Mouse (Mus musculus) cerebellum, adult (tissue): ENCODE data around the gene Mesp2.

Experiments
- ATAC-seq: cut with Nextera tagmentation; 2 replicates; pipeline ENCODE4 v1.9.2; 2017; ENCODE audit warnings: mild to moderate bottlenecking, moderate library complexity, mixed read lengths; ENCODE audit not compliant: insufficient number of reproducible peaks, low FRiP score, low TSS enrichment

The Mesp2 gene

DNA sequence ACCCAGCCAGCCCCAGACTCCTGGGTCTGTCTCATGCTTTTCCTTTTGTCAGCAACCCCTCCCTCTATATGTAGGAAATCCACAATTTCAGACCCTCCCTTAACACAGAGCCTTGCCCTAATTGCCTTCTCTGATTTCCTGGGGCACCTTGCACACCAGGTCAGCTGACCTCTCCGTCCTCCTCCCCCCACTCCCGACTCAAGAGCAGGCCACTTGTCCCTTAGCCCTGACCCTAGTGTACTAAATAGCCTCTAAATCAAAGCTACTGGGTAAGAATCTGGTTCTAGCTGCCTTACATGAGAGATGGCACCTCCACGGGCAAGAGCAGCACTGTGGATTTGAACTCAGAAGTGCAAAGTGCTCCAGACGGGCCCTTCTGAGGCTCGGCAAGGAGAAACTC, 8.5 kb upstream of the Mesp2 start:
- no peak for ATAC-seq

DNA sequence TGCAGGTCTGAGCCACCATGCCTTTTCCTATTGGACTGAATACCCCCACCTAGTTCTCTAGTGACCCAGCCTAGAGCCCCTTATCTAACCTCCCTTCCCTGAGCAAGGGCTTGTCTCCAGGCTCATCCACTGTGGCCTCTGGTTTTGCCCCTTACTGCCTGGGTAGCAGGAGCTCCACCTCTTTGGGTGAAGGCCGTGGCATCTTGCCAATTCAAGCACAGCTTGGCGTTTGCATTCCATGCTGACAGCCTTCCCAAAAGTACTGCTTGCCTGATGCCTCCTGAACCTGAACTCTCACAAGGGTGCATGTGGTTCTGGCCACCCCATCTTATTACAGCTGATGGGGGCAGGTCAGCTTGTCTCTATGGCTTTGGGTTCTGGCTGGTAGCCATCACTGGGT, 6.6 kb upstream of the Mesp2 start:
- no peak for ATAC-seq

DNA sequence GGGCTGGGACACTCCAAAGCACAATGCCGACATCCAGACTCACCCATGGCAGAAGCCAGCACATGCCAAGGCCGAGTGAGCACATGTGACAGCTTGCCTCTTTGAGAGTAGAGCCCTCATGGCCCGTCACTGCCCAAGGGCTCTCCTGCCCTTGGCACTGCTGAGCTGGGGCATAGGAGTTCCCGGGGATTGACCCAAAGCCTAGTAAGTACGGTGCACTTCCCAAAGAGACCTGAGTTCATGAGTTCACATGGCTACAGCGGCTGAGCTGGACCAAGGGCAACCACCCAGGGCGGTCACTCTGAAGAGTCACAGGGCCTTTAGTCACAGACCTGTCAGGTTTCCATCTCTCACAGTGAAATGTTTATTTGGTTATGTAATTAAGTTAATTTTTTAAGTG, 2.0 kb upstream of the Mesp2 start:
- no peak for ATAC-seq

DNA sequence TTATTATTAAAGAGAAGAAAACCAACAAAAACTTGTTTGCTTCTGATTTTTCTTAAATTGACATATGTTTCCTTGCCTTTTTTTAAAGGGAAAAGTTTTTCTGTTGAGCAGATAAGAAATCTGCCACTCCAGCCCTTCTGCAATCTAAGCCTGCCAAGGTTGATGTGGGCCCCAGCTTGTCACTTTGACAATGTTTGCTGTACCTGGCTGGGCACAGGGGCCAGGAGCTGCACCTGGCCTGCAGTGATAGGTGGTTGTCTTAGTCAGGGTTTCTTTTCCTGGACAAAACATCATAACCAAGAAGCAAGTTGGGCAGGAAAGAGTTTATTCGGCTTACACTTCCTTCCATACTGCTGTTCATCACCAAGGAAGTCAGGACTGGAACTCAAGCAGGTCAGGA, 2.9 kb downstream of the Mesp2 start:
- no peak for ATAC-seq

DNA sequence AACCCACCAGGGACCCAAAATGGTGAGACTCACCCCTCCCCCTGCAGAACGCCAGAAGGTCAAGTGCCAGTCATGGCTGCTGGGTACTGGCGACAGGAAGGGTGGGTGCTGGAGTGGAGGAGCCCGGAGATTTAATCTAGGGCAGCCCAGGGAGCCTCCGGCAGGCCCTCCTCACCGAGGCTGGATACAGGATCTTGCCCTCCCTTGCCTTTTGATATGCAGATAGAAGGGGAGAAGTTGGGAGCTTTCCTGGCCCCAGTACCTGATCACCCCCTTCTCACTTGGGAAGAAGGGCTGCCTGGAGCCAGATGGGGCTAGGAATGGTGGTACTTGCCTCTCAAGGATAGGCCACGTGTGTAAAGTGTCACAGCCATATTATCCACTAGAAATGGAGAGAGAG, 7.8 kb downstream of the Mesp2 start:
- no peak for ATAC-seq

DNA sequence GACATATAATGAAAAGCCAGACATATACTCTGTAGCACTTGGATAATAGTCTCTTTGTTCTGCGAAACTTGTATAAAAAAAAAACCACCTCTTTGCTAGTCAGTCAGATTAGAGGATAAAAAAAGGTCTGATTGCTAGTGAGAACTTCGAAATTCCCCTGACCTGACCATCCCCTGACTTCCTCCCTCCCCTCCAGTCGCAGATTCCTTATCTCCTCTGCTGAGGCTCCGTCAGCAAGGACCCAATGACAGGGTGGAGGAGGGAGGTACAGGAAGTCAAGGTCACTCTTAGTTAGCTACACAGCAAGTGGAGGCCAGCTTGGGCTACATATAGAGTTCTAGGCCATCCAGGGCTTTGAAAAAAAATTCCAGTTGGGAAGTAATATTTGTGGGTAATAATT, 9.0 kb downstream of the Mesp2 start:
- no peak for ATAC-seq

DNA sequence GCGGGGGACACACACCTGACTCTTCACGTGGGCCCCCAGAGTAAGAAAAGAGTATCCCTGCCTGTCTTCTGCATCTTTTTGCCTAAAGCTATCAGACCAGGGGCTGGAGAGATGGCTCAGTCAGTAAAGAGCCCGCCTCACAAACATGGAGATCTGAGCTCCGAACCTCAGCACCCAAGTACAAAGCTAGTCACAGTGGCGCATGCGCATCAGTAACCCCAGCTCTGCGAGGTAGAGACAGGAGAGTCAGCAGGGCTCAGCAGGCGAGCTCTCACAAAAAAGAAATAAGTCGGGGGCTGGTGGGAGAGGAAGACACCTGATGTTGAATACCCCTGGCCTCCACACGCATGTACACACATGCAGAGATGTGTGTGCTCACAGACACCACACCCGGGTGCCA, 9.5 kb downstream of the Mesp2 start:
- no peak for ATAC-seq

DNA sequence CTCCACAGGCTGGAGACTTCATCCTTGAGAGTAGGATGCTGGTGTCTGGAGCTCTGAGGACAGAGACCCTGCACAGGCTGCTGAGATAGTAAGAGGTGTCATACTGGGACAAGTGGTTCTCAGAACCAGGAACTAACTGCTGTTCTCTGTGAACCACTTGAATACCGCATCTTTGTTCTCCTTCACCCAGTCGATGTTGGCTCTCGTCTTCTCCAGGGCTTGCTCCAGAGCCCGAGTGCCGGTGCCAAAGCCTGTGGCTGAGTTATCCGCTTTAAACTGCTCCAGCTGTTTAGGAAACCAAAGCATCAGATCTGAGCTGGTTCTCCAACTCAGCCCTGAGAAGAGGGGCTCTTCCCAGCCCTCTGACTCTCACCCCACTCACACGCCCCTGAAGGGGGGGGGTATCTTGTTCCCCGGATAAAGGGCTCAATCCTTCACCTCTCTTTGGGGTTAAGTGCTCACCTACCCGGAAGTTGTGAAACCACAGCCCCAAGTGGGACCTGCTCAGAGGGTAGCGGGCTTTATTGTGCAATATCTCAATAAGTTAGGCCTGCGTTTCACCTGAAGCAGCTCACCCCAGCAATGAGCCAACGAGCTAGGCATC, 11.7 kb downstream of the Mesp2 start:
- ATAC-seq = no peak

DNA sequence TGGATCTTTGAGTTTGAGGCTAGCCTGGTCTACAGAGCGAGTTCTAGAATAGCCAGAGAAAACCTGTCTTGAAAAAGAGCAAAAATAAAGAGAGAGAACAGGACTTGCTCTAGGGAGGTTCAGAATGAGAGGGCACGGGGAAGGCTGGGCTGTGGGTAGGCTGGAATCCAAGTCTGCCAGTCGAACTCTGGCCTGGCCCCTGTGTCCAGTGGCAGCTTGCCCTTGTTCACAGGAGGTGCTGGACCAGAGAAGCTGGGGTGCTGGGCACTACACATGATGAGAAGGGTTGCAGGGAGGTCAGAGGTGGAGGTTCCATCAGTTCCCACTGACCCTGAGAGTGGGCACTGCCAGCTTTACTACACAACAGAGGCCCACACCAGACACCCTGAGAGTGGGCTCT, 17.8 kb downstream of the Mesp2 start:
- ATAC-seq = no peak

DNA sequence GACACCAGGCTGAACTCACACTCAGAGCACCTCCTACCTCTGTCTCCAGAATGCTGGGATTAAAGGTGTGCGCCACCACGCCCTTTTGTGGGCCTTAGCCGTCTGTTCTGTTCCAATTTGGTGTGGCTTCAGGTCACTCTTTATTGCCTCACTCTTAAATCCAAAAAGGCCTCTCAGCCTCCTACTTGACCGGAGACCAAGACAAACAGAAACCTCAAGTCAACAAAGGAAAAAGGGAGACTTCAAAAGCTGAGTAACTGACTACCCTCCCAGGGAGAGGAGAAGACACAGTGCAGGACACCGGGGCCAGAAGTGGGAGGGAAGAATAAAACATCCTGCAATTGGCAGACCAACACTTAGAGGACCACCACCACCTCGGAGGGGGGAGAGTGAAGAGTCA, 20.6 kb downstream of the Mesp2 start:
- ATAC-seq = no peak

DNA sequence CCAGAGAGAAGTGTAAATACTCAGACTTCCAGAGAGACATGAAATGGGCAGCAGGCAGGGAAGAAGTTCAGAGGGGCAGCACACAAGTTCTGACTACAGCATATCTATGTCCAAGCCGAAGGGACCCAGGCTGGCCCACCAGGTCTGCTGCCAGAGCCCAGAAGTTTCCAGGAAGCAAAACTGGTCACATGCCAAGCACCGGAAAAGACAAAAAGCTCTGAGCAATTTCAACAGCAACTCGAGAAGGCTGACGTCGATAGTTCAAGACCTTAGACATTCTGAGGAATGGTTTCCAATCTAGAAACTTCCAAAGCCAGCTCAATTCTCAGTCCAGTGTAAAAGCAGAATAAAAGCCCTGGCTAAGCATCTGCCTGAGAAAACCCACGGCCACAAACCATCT, 21.1 kb downstream of the Mesp2 start:
- no peak for ATAC-seq

DNA sequence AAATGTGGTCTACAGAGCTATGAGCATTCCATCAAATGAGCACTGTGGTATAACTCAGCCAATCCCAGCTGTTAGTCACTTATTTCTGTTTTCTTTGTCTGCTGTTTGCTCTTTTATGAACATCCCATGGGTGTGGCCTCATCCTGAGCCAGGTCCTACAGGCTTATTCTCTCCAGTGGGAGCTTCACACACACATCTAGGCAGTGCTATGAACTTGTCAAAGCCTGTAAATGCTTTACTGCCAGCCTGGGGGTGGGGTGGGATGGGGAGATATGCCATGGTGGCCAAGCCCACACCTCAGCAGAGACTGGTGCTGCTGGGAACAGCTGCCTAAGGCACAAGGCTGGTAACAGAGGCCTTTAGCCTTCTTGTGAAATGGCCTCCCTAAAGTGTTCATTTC, 22.5 kb downstream of the Mesp2 start:
- ATAC-seq = no peak

DNA sequence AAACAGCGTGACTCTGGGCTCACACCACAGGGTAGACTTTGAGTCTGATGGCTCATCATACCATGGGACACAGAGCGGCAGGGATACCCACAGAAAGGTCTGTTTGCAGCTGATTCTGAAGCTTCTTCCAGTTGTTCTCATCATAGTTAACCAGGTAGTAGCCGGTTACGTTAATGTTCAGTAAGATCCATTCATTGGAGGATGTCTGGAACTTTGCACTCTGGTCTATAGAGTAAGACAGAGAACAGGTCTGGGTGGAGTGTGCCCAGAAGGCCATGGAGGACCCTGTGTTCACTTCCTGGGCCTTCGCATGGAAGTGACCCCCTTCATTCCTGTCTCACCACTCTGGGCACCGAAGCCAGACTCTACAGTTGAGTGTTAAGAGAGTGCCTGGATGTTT, 24.7 kb downstream of the Mesp2 start:
- ATAC-seq = no peak

DNA sequence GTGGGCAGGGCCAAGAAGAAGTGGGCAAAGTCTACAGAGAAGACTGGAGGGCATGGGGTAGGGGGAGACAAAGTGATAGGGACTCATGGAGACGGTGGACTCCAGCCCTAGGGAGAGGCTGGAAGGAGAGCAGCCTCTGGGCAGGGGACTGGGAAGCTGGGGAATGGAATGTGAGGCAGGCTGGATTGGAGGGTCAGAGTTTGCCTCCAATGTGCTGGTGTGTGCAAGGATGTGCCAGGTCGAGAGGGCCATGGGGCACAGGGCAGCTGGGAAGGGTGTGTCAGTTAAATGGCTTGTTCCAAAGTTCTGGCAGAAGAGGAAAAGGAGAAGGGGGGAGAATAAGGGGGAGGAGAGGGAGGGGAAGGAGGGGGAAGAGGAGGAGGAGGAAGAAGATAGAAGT, 26.7 kb downstream of the Mesp2 start:
- no peak for ATAC-seq

DNA sequence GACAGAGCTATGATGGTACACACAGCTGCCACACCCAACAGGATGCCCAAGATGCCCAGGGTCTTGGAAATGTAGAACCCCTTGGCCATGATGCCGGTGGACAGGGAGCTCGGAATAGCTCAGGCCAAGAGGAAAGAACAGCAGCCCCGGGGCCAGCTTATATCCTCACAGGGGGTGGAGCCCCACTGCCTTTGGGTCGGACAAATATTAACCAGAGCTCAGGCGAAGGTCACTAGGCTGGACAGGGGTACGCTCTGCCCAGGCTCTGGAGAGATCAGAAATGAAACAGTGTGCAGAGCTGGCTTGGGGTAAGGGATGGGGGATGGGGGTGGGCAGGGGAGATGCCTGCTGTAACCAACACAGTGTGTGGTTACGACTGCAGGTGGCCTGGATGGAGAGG, 31.6 kb downstream of the Mesp2 start:
- ATAC-seq = no peak

DNA sequence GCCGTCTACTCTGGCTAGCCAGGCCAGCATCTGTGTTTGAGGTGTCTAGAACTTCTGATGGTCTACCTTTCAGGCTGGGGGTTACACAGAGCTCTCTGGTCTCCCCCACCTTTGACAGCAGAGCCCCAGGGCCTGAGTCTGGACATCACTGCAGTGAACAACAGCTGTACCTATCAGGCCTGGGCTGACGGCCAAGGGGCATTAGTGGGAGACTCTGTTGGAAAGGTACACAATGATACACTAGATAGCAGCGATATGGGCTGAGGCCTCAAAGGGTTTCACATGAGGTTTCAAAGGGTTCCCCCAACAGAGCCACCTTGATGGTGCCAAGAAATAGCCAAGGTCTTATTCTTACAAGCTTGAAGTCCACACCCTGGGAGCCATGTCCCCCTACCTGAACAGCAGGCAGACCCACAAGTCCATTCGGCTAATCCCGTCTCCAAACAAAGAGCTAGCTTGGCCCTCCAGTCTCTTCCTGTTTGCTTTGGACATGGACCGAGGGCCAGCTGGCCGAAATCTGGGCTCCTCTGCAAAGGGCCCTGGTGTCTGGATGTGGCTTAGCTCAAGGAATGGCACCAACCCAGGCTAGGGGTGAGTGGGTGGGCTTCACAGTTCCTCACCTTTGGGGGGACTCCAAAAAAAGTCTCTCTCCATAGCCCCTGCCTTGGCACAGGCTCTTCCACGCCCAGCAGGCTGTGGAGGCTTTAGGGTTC, 33.7 kb downstream of the Mesp2 start:
- ATAC-seq = no peak

DNA sequence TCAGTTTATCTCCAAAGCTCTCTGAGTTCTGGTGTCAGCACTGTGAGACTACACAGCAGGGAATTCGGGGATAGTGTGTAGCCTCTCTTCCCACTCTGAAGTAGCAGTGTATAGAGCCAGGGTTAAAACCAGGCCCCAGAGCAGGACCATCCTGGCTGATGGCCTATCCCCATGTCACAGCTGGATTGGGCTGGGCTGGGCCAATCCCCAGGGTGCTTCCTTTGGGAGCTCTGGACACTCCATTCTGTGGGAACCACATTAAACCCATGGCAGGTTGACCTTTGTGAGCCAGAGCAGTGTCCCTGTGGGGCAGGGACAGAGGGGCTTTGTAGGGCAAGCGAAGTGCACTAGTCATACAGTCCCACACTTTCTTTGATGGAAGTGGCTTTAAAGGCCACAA, 35.8 kb downstream of the Mesp2 start:
- no peak for ATAC-seq

DNA sequence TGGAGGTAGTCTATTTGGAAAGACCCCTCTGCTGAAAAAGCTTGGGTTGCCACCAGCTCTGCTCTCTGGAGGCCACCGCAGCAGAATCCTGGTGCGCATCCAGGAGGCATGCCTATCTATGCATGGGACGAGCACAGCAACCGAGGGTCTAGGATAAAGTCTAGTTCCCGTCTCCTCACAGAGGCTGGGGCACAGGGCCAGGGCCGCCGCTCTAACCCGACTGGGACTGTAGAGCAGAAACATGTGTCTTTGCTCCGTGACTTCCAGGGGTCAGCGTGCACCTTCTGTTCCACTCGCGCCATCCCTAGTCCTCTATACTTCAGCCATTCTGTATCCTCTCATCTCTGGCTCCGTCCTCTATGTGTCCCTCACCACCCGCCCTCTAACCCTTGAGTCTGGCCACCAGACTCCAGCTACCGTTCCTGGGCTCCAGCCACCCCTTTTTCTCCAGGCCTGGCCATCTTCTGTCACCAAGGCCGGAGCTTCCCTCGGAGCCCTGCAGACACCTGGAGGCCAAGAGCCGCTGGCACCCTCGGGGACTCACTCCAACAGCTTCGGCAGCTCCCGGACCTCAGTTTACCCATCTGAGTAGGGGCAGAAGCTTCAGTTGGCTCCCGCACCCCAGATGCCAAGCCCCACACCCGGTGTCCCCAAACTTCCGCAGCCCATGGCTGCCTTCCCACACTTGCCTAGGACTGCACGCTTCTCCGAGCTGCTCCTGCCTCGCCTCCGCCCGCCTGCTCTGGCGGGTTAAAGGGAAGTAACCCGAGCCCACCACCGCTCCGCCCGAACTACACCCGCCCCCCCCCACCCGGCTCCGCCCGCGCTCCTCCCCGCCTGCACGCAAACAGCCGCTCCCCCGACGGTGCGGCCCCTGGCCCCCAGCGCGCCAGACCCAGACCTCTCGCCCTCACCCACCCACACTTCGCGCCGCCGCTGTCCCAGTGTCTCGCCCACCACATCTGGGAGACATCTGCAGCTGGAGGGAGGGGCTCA, 37.2 kb downstream of the Mesp2 start:
- no peak for ATAC-seq

DNA sequence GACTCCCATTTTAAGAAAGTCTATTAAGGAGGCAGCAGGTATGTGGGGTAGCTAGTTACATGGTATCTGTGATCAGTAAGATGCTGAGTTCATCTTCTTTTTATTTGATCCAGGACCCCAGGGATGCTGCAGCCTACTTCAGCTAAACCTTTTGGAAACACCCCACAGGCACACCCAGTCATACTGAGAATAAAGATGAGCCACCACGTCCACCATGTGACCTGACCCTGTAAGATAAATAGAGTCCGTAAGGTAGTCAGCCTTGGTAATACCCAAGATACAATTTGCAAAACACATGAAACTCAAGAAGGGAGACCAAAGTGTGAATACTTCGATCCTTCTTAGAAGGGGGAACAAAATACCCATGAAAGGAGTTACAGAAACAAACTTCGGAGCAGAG, 45.8 kb downstream of the Mesp2 start:
- ATAC-seq = no peak

DNA sequence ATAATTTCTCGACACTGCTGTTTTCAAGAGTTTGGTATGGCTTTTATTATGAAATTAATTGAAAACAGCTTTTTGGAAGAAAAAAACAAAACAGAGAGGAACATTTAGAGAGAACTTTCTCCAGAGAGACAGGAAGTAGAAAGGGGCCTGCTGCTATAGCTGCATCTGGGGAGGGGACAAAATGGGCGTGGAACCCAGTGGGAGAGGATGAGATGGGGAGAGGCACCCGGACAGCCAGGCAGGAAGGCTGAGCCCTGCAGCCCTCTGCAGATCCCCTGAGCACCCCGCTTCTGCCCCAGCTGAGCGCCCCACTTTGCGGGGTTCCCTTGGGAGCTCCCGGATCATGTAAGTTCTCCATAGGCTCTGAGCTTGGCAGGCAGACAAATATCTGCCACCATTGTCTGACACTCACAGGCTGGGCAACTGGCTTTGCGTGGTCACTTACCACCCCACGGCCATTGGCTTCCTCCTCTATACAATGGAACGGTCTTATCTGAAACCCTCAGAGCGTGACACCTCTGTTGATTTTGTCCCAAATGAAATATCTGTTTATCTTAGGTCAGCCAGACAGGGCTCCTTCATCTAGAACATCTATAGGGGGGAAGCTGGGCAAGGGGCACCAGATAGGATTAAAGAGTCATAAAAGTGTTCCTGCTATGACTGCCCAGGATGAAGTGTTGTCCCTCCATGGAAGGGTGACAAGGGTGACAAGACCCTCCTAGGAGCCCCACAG, 47.8 kb downstream of the Mesp2 start:
- no peak for ATAC-seq
